Mouse (Mus musculus): ENCODE results near the gene Micu2. TPM values are rescaled to one million over a fixed set of nuclear protein-coding genes. Genes with fewer than 3 reads are reported as not detected.

Micu2 gene
- polyA plus RNA-seq, 1 experiment from 2014 or later, result 68.3 TPM

- no peak for DNase-seq (ENCODE audit: low spot score)
- 15% methylated on average over 7 of the region's 7 CpGs for WGBS
These were observed 16.6 kb downstream of the Micu2 start for GRCm38 (mm10) chr14:57982450-57982849.

DNA sequence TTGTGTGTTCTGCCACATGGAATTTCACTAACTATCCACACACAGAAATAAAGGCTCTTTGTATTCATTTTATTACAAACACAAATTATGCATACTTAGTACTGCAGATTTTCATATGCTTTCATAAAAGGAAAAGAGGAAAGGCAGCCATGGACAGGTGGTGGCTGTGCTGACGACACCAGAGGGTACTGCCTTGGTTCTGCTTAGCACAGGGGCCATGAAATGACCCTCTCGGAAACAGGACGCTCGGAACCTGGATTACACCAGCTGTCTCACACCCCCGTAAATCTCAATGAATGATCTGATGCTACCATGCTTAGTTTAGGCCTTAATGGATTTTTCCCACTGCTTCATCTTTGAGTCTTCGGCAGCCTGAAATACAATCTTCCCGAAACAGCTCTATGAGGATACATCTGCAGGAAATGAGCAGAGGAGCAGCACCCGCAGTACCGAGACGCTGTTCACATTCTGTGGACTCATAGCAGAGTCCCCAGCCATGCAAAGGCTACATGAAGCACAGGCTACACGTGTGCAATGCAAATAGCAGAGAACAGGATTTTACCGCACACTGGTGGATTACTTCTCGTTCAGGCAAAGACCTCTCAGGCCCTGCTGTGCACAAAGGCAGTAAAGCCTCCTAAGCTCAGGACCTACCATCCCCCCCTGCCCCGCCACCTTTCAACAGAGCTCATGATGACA is 17.2 kb downstream of the Micu2 start:
- Histone ChIP-seq H3K36me3 (no peaks in the 10 kb centered on the region; the same call in 1 of the 2 replicates), H3K27ac (peak overlapping the region; percentile 74), H3K4me1 (peaks cover 63% of the 10 kb centered on the region), H3K4me3 (peak overlapping the region; percentile 33), H3K27me3 (ENCODE audit: low read depth, poor library complexity, severe bottlenecking) (no peaks in the 10 kb centered on the region), H3K9me3 (replicated peaks) (no peaks in the 10 kb centered on the region)
- DNase-seq (ENCODE audit: low spot score), result peak; percentile 53
- 11% methylated on average over 14 of the region's 14 CpGs for WGBS

More at GRCm38 (mm10) chr14:57982450-57982849, 16.6 kb downstream of the Micu2 start:
- Histone ChIP-seq H3K9me3 (replicated peaks) (no peaks in the 10 kb centered on the region), H3K27me3 (ENCODE audit: low read depth, poor library complexity, severe bottlenecking) (no peaks in the 10 kb centered on the region), H3K4me1 (peaks cover 61% of the 10 kb centered on the region), H3K27ac (peak overlapping the region; percentile 74; the same call in 1 of the 2 replicates), H3K36me3 (peaks cover 4% of the 10 kb centered on the region), H3K4me3 (no peak overlapping the region)

- WGBS, result 38% methylated on average over 8 of the region's 8 CpGs
- Histone ChIP-seq H3K27me3 (ENCODE audit: low read depth, poor library complexity, severe bottlenecking) (no peaks in the 10 kb centered on the region), H3K27ac (no peak overlapping the region), H3K4me3 (no peak overlapping the region), H3K4me1 (peaks cover 73% of the 10 kb centered on the region), H3K9me3 (replicated peaks) (no peaks in the 10 kb centered on the region), H3K36me3 (no peaks in the 10 kb centered on the region)
- DNase-seq (ENCODE audit: low spot score), result no peak
These were observed 18.3 kb downstream of the Micu2 start for GRCm38 (mm10) chr14:57980776-57981175.

DNA sequence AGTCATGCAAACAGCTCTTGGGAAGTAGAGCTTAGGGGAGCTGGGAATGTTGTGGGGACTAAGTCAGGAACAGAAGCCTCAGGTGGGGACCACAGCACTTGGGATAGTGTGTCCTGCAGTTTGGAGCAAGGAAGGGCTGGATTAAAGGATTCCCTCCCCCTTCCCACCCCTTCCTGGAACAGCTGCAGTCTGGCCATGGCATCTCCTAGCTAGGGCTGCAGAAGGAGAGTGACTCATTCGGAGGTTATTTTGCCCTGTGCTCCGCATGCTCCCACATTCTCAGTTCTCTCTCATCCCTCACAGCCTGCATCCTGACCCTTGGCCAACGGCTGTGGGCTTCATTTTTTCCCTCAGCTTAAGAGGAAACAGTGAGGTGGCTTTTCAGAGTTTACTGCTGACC is 18.9 kb downstream of the Micu2 start:
- Histone ChIP-seq H3K27ac (no peak overlapping the region), H3K36me3 (no peaks in the 10 kb centered on the region), H3K9me3 (replicated peaks) (no peaks in the 10 kb centered on the region), H3K27me3 (ENCODE audit: low read depth, poor library complexity, severe bottlenecking) (no peaks in the 10 kb centered on the region), H3K4me3 (no peak overlapping the region), H3K4me1 (peaks cover 74% of the 10 kb centered on the region)
- WGBS, result 18% methylated on average over 3 of the region's 3 CpGs
- no peak for DNase-seq (ENCODE audit: low spot score)

DNA sequence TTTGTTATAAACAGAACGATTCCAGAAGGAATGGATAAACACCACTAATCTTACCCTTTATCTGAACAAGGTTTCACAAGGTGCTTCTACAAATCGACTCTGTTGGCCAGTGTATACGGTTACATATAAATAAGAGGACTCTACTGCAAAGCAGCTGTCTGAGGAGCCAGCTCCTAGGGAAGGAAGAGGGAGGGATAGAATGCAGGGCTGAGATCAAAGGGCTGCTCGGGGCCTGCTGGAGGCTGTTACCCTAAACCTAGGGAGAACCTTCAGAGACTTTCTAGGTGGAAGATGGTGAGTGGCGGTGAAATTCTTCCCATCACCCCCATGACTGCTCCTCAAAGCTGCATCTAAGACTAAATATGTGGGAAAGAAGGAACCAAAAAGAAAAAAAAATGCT is 20.9 kb downstream of the Micu2 start:
- no peaks in the 10 kb centered on the region for H3K36me3 ChIP-seq
- peak; percentile 45 for DNase-seq (ENCODE audit: low spot score)
- H3K4me1 ChIP-seq, result peaks cover 70% of the 10 kb centered on the region
- H3K27me3 ChIP-seq (ENCODE audit: low read depth, poor library complexity, severe bottlenecking), result no peaks in the 10 kb centered on the region
- no peak overlapping the region for H3K4me3 ChIP-seq
- H3K27ac ChIP-seq, result no peak overlapping the region
- H3K9me3 ChIP-seq (replicated peaks), result no peaks in the 10 kb centered on the region
- WGBS, result 6% methylated on average over 5 of the region's 5 CpGs

DNA sequence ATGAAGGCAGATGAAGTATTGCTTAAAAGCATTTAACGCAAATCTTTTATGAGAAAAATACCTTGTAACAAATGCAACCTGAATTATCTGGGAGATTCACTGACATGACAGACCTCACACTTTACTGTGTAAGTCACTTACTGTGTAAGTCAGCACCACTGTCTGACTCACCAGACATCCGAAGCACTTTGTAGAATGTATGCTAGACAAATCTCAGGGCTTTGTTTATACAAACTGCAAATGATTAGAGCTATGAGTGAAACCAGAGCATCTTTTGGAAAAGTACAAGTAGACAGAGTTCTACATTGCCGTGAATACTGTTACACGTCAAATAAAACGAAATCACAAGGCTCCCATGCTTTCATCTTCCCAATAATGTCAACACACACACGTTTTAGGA is 23.4 kb downstream of the Micu2 start:
- no peak for DNase-seq (ENCODE audit: low spot score)
- no peaks in the 10 kb centered on the region for H3K27me3 ChIP-seq (ENCODE audit: low read depth, poor library complexity, severe bottlenecking)
- no peak overlapping the region for H3K4me3 ChIP-seq
- no peaks in the 10 kb centered on the region for H3K9me3 ChIP-seq (replicated peaks)
- H3K27ac ChIP-seq, result no peak overlapping the region
- H3K36me3 ChIP-seq, result no peaks in the 10 kb centered on the region
- peaks cover 49% of the 10 kb centered on the region for H3K4me1 ChIP-seq
- WGBS, result 52% methylated on average over 6 of the region's 6 CpGs

- DNase-seq (ENCODE audit: low spot score), result no peak
- H3K9me3 ChIP-seq (replicated peaks), result no peaks in the 10 kb centered on the region
- 65% methylated on average over 12 of the region's 12 CpGs for WGBS
- H3K4me3 ChIP-seq, result no peak overlapping the region
- H3K27me3 ChIP-seq (ENCODE audit: low read depth, poor library complexity, severe bottlenecking), result no peaks in the 10 kb centered on the region
- peaks cover 19% of the 10 kb centered on the region for H3K4me1 ChIP-seq
- peaks cover 6% of the 10 kb centered on the region for H3K36me3 ChIP-seq
- no peak overlapping the region for H3K27ac ChIP-seq
These were observed 27.0 kb downstream of the Micu2 start for GRCm38 (mm10) chr14:57971986-57972525.

DNA sequence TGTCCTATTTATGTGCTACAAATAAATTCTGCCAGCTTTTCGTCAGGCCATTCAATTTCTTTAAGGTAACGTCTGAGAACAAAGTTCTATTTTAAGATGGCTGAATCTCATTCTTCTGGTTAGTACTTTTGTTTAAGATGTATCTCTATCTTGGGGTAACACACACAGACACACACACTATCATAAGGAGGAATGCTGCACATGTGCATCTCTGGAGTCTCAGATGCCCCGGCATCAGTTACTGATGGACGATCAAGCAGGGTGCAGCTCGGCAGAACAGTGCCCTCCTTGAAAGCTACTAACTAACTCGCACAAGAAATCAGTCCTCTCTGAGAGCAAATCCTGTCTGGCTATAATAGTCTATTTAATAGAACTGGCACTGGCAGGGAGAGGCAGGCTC is 30.2 kb downstream of the Micu2 start:
- no peaks in the 10 kb centered on the region for H3K27me3 ChIP-seq (ENCODE audit: low read depth, poor library complexity, severe bottlenecking)
- H3K4me1 ChIP-seq, result peaks cover 4% of the 10 kb centered on the region; the same call in 1 of the 2 replicates
- no peak overlapping the region for H3K27ac ChIP-seq
- 35% methylated on average over 6 of the region's 6 CpGs for WGBS
- H3K36me3 ChIP-seq, result peaks cover 6% of the 10 kb centered on the region
- DNase-seq (ENCODE audit: low spot score), result no peak
- no peaks in the 10 kb centered on the region for H3K9me3 ChIP-seq (replicated peaks)
- no peak overlapping the region for H3K4me3 ChIP-seq

- DNase-seq (ENCODE audit: low spot score), result no peak
- WGBS, result 87% methylated on average over 4 of the region's 4 CpGs
- Histone ChIP-seq H3K9me3 (replicated peaks) (no peaks in the 10 kb centered on the region), H3K4me3 (no peak overlapping the region), H3K36me3 (peaks cover 6% of the 10 kb centered on the region), H3K27ac (no peak overlapping the region), H3K4me1 (peaks cover 4% of the 10 kb centered on the region; the same call in 1 of the 2 replicates), H3K27me3 (ENCODE audit: low read depth, poor library complexity, severe bottlenecking) (no peaks in the 10 kb centered on the region)
These were observed 31.8 kb downstream of the Micu2 start for GRCm38 (mm10) chr14:57967080-57967797.

GRCm38 (mm10) chr14:57961861-57962260 is 37.2 kb downstream of the Micu2 start:
- H3K27me3 ChIP-seq (ENCODE audit: low read depth, poor library complexity, severe bottlenecking), result no peaks in the 10 kb centered on the region
- DNase-seq (ENCODE audit: low spot score), result no peak
- H3K4me1 ChIP-seq, result peaks cover 4% of the 10 kb centered on the region
- no peak overlapping the region for H3K27ac ChIP-seq
- H3K4me3 ChIP-seq, result no peak overlapping the region
- H3K9me3 ChIP-seq (replicated peaks), result no peaks in the 10 kb centered on the region
- no peaks in the 10 kb centered on the region for H3K36me3 ChIP-seq
- WGBS, result 36% methylated on average over 4 of the region's 4 CpGs

- H3K36me3 ChIP-seq, result peaks cover 16% of the 10 kb centered on the region
- H3K9me3 ChIP-seq (replicated peaks), result no peaks in the 10 kb centered on the region
- H3K4me1 ChIP-seq, result no peaks in the 10 kb centered on the region
- peak; percentile 33 for DNase-seq (ENCODE audit: low spot score)
- no peak overlapping the region for H3K4me3 ChIP-seq
- H3K27ac ChIP-seq, result no peak overlapping the region
- no peaks in the 10 kb centered on the region for H3K27me3 ChIP-seq (ENCODE audit: low read depth, poor library complexity, severe bottlenecking)
- WGBS, result 26% methylated on average over 2 of the region's 2 CpGs
These were observed 48.0 kb downstream of the Micu2 start for GRCm38 (mm10) chr14:57951089-57951488.

DNA sequence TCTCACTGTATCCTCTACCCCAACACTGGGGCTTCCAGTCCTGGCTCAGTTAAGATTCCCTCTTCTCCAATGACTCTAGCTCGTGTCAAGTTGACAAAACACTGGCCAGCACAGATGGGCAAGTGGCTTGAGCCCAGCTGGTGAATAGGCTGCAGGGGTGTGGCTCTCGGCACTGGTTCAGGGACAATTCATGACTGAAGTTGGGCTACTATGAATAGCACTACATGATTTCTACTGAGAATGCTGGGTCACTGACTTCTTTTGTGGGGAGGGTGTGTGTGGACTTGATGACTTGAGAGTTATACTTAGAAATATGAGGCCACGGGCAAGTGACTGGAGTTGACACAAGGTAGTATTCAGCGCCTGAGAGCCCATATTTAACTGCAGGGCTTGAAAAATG is 53.2 kb downstream of the Micu2 start:
- Histone ChIP-seq H3K4me1 (no peaks in the 10 kb centered on the region), H3K9me3 (replicated peaks) (no peaks in the 10 kb centered on the region), H3K4me3 (no peak overlapping the region), H3K27ac (no peak overlapping the region), H3K36me3 (peaks cover 27% of the 10 kb centered on the region), H3K27me3 (ENCODE audit: low read depth, poor library complexity, severe bottlenecking) (no peaks in the 10 kb centered on the region)
- 74% methylated on average over 4 of the region's 4 CpGs for WGBS
- no peak for DNase-seq (ENCODE audit: low spot score)

- Histone ChIP-seq H3K27me3 (ENCODE audit: low read depth, poor library complexity, severe bottlenecking) (no peaks in the 10 kb centered on the region), H3K27ac (no peak overlapping the region), H3K4me1 (no peaks in the 10 kb centered on the region), H3K36me3 (peaks cover 7% of the 10 kb centered on the region; the same call in 1 of the 2 replicates), H3K4me3 (no peak overlapping the region), H3K9me3 (replicated peaks) (no peaks in the 10 kb centered on the region)
- DNase-seq (ENCODE audit: low spot score), result no peak
- 93% methylated on average over 6 of the region's 6 CpGs for WGBS
These were observed 61.8 kb downstream of the Micu2 start for GRCm38 (mm10) chr14:57937297-57937696.
